Mouse (Mus musculus): ENCODE results near the gene Ttc27.

Gene Ttc27

GRCm38 (mm10) chr17:74753628-74754104 lies 36.1 kb downstream of the Ttc27 start:
- no peak for DNase-seq

- no peak for DNase-seq
Observed at GRCm38 (mm10) chr17:74754369-74755118, 37.0 kb downstream of the Ttc27 start.

- no peak for DNase-seq
Observed at GRCm38 (mm10) chr17:74769390-74769811, 51.9 kb downstream of the Ttc27 start.

- no peak for DNase-seq
Observed at GRCm38 (mm10) chr17:74772364-74772763, 54.8 kb downstream of the Ttc27 start.

GRCm38 (mm10) chr17:74773556-74773955 lies 56.0 kb downstream of the Ttc27 start:
- DNase-seq, result no peak

- DNase-seq, result no peak
Observed at GRCm38 (mm10) chr17:74780133-74780532, 62.6 kb downstream of the Ttc27 start.

GRCm38 (mm10) chr17:74780627-74781026 lies 63.1 kb downstream of the Ttc27 start:
- no peak for DNase-seq

- DNase-seq, result no peak
Observed at GRCm38 (mm10) chr17:74781911-74782310, 64.4 kb downstream of the Ttc27 start.

- DNase-seq, result no peak
Observed at GRCm38 (mm10) chr17:74785586-74785985, 68.1 kb downstream of the Ttc27 start.

- no peak for DNase-seq
Observed at GRCm38 (mm10) chr17:74786198-74786734, 68.7 kb downstream of the Ttc27 start.

GRCm38 (mm10) chr17:74796023-74796699 lies 78.6 kb downstream of the Ttc27 start:
- no peak for DNase-seq

GRCm38 (mm10) chr17:74799865-74800264 lies 82.3 kb downstream of the Ttc27 start:
- DNase-seq, result no peak

- DNase-seq, result no peak
Observed at GRCm38 (mm10) chr17:74802765-74803164, 85.2 kb downstream of the Ttc27 start.

- DNase-seq, result no peak
Observed at GRCm38 (mm10) chr17:74803835-74804234, 86.3 kb downstream of the Ttc27 start.

GRCm38 (mm10) chr17:74804321-74804930 lies 86.9 kb downstream of the Ttc27 start:
- DNase-seq, result no peak

- no peak for DNase-seq
Observed at GRCm38 (mm10) chr17:74807509-74808248, 90.1 kb downstream of the Ttc27 start.

- no peak for DNase-seq
Observed at GRCm38 (mm10) chr17:74808330-74808729, 90.8 kb downstream of the Ttc27 start.

- no peak for DNase-seq
Observed at GRCm38 (mm10) chr17:74808901-74809300, 91.4 kb downstream of the Ttc27 start.

GRCm38 (mm10) chr17:74810892-74811625 lies 93.5 kb downstream of the Ttc27 start:
- DNase-seq, result no peak

GRCm38 (mm10) chr17:74819711-74820110 lies 102.2 kb downstream of the Ttc27 start:
- no peak for DNase-seq

- DNase-seq, result no peak
Observed at GRCm38 (mm10) chr17:74830851-74831250, 113.3 kb downstream of the Ttc27 start.

GRCm38 (mm10) chr17:74841721-74842120 lies 124.2 kb downstream of the Ttc27 start:
- DNase-seq, result no peak

Measured in cerebellum, adult 18-20 months (tissue).